Mouse (Mus musculus): ENCODE results near the gene Nfya.

DNA sequence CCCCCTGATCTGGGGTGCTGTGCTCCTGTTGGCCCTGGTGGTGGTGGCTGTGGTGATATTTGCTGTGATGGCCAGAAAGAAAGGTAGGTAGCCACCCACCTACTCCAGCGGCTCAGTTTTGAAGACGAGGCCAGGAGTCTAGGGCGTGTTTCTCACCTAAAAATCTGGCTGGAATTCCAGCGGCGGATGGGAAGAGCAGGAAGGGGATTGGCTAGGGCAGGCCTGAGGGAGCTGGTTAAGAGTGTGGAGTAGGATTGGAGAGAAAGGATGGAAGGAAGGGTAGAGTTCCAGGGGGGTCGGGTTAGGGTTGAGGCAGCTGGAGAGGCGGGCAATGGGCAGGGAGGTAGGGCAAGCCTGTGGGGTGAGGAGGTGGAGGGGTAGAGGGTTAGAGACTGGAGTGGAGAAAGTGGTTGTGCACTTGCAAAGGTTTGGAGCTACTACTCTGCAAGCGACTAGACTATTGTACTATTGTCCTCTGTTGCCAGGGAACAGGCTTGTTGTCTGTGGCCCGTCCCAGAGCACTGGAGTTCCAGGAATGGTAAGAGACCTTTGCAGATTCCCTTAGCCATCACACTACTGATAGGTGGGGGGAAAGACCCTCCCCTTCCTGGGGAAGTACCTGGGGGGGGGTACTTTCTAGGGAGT lies 44.1 kb downstream of the Nfya start:
- TF ChIP-seq ZNF384 (IDR thresholded peaks at IDR 0.05; ENCODE audit: low read depth, low read length) (no peak), MAFK (IDR thresholded peaks at IDR 0.05; ENCODE audit: insufficient read depth, low read depth, low read length) (no peak)

All from ES-E14 (cell line).